Mouse (Mus musculus): ENCODE measurements around the gene Stk10. TPM values are rescaled to one million over a fixed set of nuclear protein-coding genes. Genes with fewer than 3 reads are reported as not detected.

Stk10 gene
- polyA plus RNA-seq, 1 experiment from 2014 or later, result 3.3 TPM

- peak overlapping the region; percentile 49 for H3K4me3 ChIP-seq
- H3K4me2 ChIP-seq (replicated peaks), result peak overlapping the region; percentile 96
- peak overlapping the region; percentile 73 for H3K9ac ChIP-seq
- no peak overlapping the region for H3K27ac ChIP-seq
- peak; percentile 55 for ATAC-seq (ENCODE audit: low FRiP score)
- peaks cover 26% of the 10 kb centered on the region for H3K27me3 ChIP-seq
- 1% methylated on average over 24 of the region's 24 CpGs for WGBS
- H3K4me1 ChIP-seq, result peaks cover 32% of the 10 kb centered on the region
- no peaks in the 10 kb centered on the region for H3K36me3 ChIP-seq
- no peaks in the 10 kb centered on the region for H3K9me3 ChIP-seq (replicated peaks)
Measured at GRCm38 (mm10) chr11:32533482-32534261, 567 bp downstream of the Stk10 start.

GRCm38 (mm10) chr11:32534453-32535075, 1.5 kb downstream of the Stk10 start:
- Histone ChIP-seq H3K27me3 (peaks cover 26% of the 10 kb centered on the region), H3K27ac (no peak overlapping the region), H3K4me1 (peaks cover 34% of the 10 kb centered on the region), H3K36me3 (no peaks in the 10 kb centered on the region), H3K9me3 (replicated peaks) (no peaks in the 10 kb centered on the region), H3K9ac (no peak overlapping the region), H3K4me2 (replicated peaks) (peak overlapping the region; percentile 96), H3K4me3 (0 out of 2 replicates have a peak overlapping the region, but pooled peaks have one; percentile 49)
- no peak for ATAC-seq (ENCODE audit: low FRiP score)
- 68% methylated on average over 7 of the region's 7 CpGs for WGBS

GRCm38 (mm10) chr11:32535646-32536045, 2.5 kb downstream of the Stk10 start:
- H3K4me3 ChIP-seq, result no peak overlapping the region
- no peaks in the 10 kb centered on the region for H3K36me3 ChIP-seq
- no peak overlapping the region for H3K9ac ChIP-seq
- H3K4me2 ChIP-seq (replicated peaks), result no peak overlapping the region
- no peaks in the 10 kb centered on the region for H3K9me3 ChIP-seq (replicated peaks)
- H3K27ac ChIP-seq, result no peak overlapping the region
- H3K27me3 ChIP-seq, result peaks cover 26% of the 10 kb centered on the region
- 95% methylated on average over 4 of the region's 4 CpGs for WGBS
- no peak for ATAC-seq (ENCODE audit: low FRiP score)
- H3K4me1 ChIP-seq, result peaks cover 34% of the 10 kb centered on the region

- 28% methylated on average over 7 of the region's 7 CpGs for WGBS
- Histone ChIP-seq H3K27me3 (peaks cover 16% of the 10 kb centered on the region), H3K4me3 (no peak overlapping the region), H3K4me1 (peaks cover 33% of the 10 kb centered on the region), H3K9me3 (replicated peaks) (no peaks in the 10 kb centered on the region), H3K36me3 (no peaks in the 10 kb centered on the region), H3K27ac (no peak overlapping the region), H3K9ac (no peak overlapping the region), H3K4me2 (replicated peaks) (no peak overlapping the region)
- peak; percentile 29; the same call in 1 of the 2 replicates for ATAC-seq (ENCODE audit: low FRiP score)
Measured at GRCm38 (mm10) chr11:32536954-32537353, 3.8 kb downstream of the Stk10 start.

DNA sequence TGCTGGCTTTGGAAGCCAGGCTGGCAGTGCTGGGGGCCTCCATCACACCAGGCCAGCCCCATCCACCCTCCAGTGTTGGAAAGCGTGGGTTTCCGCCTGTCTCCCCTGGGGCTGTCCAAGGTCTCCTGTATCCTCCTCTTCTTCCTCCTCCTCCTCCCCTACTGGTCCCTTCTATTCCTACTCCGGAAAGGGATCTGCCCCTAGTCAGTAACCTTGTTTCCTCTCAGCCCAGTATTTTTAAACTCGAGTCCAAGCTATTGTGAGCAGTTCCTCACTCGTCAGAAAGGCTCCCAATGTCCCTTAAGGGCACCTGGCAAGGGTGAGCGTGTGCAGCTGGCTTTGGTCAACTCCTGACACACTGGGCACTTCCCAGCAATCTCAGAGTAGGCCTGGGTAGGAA, 5.3 kb downstream of the Stk10 start:
- 69% methylated on average over 6 of the region's 6 CpGs for WGBS
- H3K27ac ChIP-seq, result no peak overlapping the region
- no peak for ATAC-seq (ENCODE audit: low FRiP score)
- no peaks in the 10 kb centered on the region for H3K36me3 ChIP-seq
- H3K9me3 ChIP-seq (replicated peaks), result no peaks in the 10 kb centered on the region
- H3K4me2 ChIP-seq (replicated peaks), result no peak overlapping the region
- no peak overlapping the region for H3K4me3 ChIP-seq
- H3K9ac ChIP-seq, result no peak overlapping the region
- H3K27me3 ChIP-seq, result peaks cover 14% of the 10 kb centered on the region
- peaks cover 31% of the 10 kb centered on the region for H3K4me1 ChIP-seq

- H3K9ac ChIP-seq, result no peak overlapping the region
- peaks cover 12% of the 10 kb centered on the region for H3K27me3 ChIP-seq
- H3K27ac ChIP-seq, result no peak overlapping the region
- no peak overlapping the region for H3K4me2 ChIP-seq (replicated peaks)
- 85% methylated on average over 4 of the region's 4 CpGs for WGBS
- no peak overlapping the region for H3K4me3 ChIP-seq
- H3K4me1 ChIP-seq, result peaks cover 27% of the 10 kb centered on the region
- no peaks in the 10 kb centered on the region for H3K9me3 ChIP-seq (replicated peaks)
- H3K36me3 ChIP-seq, result no peaks in the 10 kb centered on the region
- ATAC-seq (ENCODE audit: low FRiP score), result no peak
Measured at GRCm38 (mm10) chr11:32538846-32539245, 5.7 kb downstream of the Stk10 start.

GRCm38 (mm10) chr11:32539717-32540116, 6.6 kb downstream of the Stk10 start:
- Histone ChIP-seq H3K4me3 (no peak overlapping the region), H3K4me1 (peaks cover 18% of the 10 kb centered on the region), H3K27ac (no peak overlapping the region), H3K9me3 (replicated peaks) (no peaks in the 10 kb centered on the region), H3K27me3 (peaks cover 4% of the 10 kb centered on the region), H3K36me3 (no peaks in the 10 kb centered on the region), H3K4me2 (replicated peaks) (no peak overlapping the region), H3K9ac (no peak overlapping the region)
- ATAC-seq (ENCODE audit: low FRiP score), result no peak
- WGBS, result 88% methylated on average over 7 of the region's 7 CpGs

DNA sequence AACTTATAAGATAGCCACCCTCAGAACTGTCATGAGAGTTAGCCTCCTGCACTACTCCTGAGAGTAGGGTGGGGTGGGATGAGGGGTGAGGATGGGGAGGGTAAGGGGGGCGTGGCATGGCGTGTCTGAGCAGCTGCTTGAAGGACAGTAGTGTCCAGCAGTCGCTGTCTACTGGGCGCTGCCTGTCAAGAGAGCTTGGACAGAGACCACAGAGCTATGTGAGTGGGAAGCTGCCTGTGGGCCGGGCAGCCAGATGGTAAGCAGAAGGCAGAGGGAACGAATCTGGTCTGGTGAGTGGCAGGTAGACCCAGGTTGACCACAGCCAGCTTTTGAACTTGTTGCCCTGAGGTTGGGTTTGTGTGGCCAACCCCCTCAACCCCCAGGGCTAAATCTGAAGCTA, 7.4 kb downstream of the Stk10 start:
- WGBS, result 77% methylated on average over 6 of the region's 6 CpGs
- H3K4me1 ChIP-seq, result peaks cover 21% of the 10 kb centered on the region
- H3K27me3 ChIP-seq, result no peaks in the 10 kb centered on the region
- no peak overlapping the region for H3K9ac ChIP-seq
- no peak overlapping the region for H3K4me2 ChIP-seq (replicated peaks)
- H3K36me3 ChIP-seq, result no peaks in the 10 kb centered on the region
- no peak overlapping the region for H3K27ac ChIP-seq
- no peak for ATAC-seq (ENCODE audit: low FRiP score)
- H3K4me3 ChIP-seq, result no peak overlapping the region
- H3K9me3 ChIP-seq (replicated peaks), result no peaks in the 10 kb centered on the region

DNA sequence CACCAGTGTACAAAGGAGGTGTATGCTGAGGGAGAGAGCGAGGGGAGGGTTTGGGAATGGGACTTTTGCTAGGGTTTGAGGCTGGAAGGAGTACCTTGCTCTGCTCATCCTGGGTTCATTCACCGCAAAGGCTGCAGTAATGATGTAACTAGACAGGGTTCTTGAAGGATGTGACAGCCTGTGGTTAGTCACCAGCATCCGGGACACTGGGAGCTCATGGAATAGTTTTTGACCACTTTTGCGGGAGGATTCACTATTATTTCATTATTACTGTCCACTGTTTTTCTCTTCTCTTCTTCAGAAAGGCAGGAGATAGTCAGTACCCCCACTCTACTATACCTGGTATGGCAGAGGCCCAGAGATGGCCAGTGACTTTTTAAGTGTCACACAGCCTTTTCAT, 9.1 kb downstream of the Stk10 start:
- Histone ChIP-seq H3K27ac (no peak overlapping the region), H3K36me3 (no peaks in the 10 kb centered on the region), H3K9me3 (replicated peaks) (no peaks in the 10 kb centered on the region), H3K27me3 (peaks cover 6% of the 10 kb centered on the region), H3K9ac (no peak overlapping the region), H3K4me1 (peaks cover 19% of the 10 kb centered on the region), H3K4me3 (no peak overlapping the region), H3K4me2 (replicated peaks) (no peak overlapping the region)
- 98% methylated on average over 4 of the region's 4 CpGs for WGBS
- ATAC-seq (ENCODE audit: low FRiP score), result no peak

GRCm38 (mm10) chr11:32542687-32543411, 9.7 kb downstream of the Stk10 start:
- WGBS, result 31% methylated on average over 3 of the region's 3 CpGs
- peaks cover 21% of the 10 kb centered on the region for H3K4me1 ChIP-seq
- ATAC-seq (ENCODE audit: low FRiP score), result no peak
- peaks cover 6% of the 10 kb centered on the region for H3K27me3 ChIP-seq
- no peak overlapping the region for H3K4me3 ChIP-seq
- no peak overlapping the region for H3K9ac ChIP-seq
- H3K9me3 ChIP-seq (replicated peaks), result no peaks in the 10 kb centered on the region
- H3K4me2 ChIP-seq (replicated peaks), result no peak overlapping the region
- no peak overlapping the region for H3K27ac ChIP-seq
- H3K36me3 ChIP-seq, result no peaks in the 10 kb centered on the region

DNA sequence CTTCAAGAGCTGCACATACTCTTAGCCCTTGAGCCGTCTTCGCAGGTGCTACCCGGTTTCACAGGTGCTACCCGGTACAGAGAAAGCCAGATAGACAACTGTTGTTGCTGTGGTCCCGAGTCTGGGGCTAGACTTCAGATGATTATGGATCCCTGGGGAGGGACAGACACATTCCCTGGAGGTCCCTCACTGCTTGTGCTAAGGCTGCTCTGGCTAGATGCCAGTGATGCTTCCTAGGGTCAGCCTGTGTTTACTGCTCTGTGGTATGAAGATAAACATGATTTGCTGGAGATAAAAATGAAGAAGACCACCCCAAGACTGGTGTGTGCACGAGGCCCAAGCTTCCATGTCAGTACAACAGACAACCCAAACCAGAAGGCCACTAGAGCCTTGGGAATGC, 10.9 kb downstream of the Stk10 start:
- no peak overlapping the region for H3K9ac ChIP-seq
- no peaks in the 10 kb centered on the region for H3K36me3 ChIP-seq
- ATAC-seq (ENCODE audit: low FRiP score), result no peak
- peaks cover 15% of the 10 kb centered on the region for H3K4me1 ChIP-seq
- H3K27ac ChIP-seq, result no peak overlapping the region
- no peak overlapping the region for H3K4me2 ChIP-seq (replicated peaks)
- peaks cover 6% of the 10 kb centered on the region for H3K27me3 ChIP-seq
- WGBS, result 90% methylated on average over 6 of the region's 6 CpGs
- no peaks in the 10 kb centered on the region for H3K9me3 ChIP-seq (replicated peaks)
- H3K4me3 ChIP-seq, result no peak overlapping the region

DNA sequence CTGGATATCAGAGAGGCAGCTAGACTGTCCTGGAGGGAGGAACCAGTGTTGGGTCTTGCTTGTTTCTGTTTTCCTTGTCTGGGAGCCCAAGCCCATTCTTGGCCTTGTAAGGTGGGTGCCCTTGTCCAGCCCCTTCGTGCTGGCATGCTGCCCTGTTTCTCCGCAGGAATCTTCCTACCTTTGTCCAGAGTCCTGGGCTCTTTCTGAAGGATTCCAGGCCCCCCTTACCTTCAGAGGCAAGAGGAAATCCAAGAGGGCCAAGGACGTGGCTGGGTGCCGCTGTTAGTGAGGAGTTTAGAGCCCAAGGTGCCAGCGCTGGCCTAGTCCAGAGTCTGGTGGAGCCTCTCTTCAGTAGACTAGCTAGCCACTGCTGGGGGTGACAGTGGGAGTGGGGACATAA, 11.4 kb downstream of the Stk10 start:
- H3K9me3 ChIP-seq (replicated peaks), result no peaks in the 10 kb centered on the region
- peaks cover 20% of the 10 kb centered on the region for H3K4me1 ChIP-seq
- no peak overlapping the region for H3K4me2 ChIP-seq (replicated peaks)
- H3K27ac ChIP-seq, result no peak overlapping the region
- no peak overlapping the region for H3K4me3 ChIP-seq
- 94% methylated on average over 5 of the region's 5 CpGs for WGBS
- ATAC-seq (ENCODE audit: low FRiP score), result no peak
- H3K9ac ChIP-seq, result no peak overlapping the region
- peaks cover 6% of the 10 kb centered on the region for H3K27me3 ChIP-seq
- no peaks in the 10 kb centered on the region for H3K36me3 ChIP-seq

All from hindbrain, embryonic 12.5 days (tissue).